Mouse (Mus musculus): ENCODE data around the gene Ccdc27.

- TF ChIP-seq CTCF (IDR thresholded peaks at IDR 0.05; ENCODE audit: control insufficient read depth, insufficient read depth, low read length): no peak
- TF ChIP-seq POLR2A (IDR thresholded peaks at IDR 0.05; ENCODE audit: borderline replicate concordance, control insufficient read depth, low read depth, low read length): no peak
Measured at GRCm38 (mm10) chr4:154007759-154008158, 34.7 kb downstream of the Ccdc27 start.
